Mouse (Mus musculus): ENCODE measurements at regions not wholly inside any gene's neighbourhood (a gene's known extent, or its start where the extent isn't known, plus 50 kb on each side); places are given as distances from the start of the nearest gene placed in this dataset.

- Histone ChIP-seq H3K36me3 (no peaks in the 10 kb centered on the region), H3K4me1 (peaks cover under 1% of the 10 kb centered on the region), H3K9me3 (replicated peaks) (no peaks in the 10 kb centered on the region), H3K4me2 (no peak overlapping the region), H3K27ac (no peak overlapping the region), H3K9ac (no peak overlapping the region), H3K4me3 (replicated peaks) (no peak overlapping the region), H3K27me3 (peaks cover 12% of the 10 kb centered on the region)
- WGBS: 72% methylated on average over 1 of the region's 1 CpGs
- no peak for ATAC-seq (replicated peaks; ENCODE audit: low FRiP score)
Observed at GRCm38 (mm10) chr11:109034596-109034995, 109.6 kb downstream of the E030025P04Rik start.

- no peaks in the 10 kb centered on the region for H3K4me1 ChIP-seq
Observed at GRCm38 (mm10) chr11:109034072-109034471, 110.1 kb downstream of the E030025P04Rik start.

GRCm38 (mm10) chr11:109032729-109033128, 111.4 kb downstream of the E030025P04Rik start:
- Histone ChIP-seq H3K27ac (no peak overlapping the region), H3K27me3 (peaks cover 12% of the 10 kb centered on the region), H3K4me3 (replicated peaks) (no peak overlapping the region), H3K9ac (no peak overlapping the region), H3K36me3 (no peaks in the 10 kb centered on the region), H3K4me2 (no peak overlapping the region), H3K9me3 (replicated peaks) (no peaks in the 10 kb centered on the region), H3K4me1 (no peaks in the 10 kb centered on the region)
- WGBS: 50% methylated on average over 6 of the region's 6 CpGs
- no peak for ATAC-seq (replicated peaks; ENCODE audit: low FRiP score)

More at GRCm38 (mm10) chr11:109034072-109034471, 110.1 kb downstream of the E030025P04Rik start:
- H3K9me3 ChIP-seq (replicated peaks): no peaks in the 10 kb centered on the region
- no peak overlapping the region for H3K27ac ChIP-seq
- peaks cover 12% of the 10 kb centered on the region for H3K27me3 ChIP-seq
- no peak for ATAC-seq (replicated peaks; ENCODE audit: low FRiP score)
- no peak overlapping the region for H3K4me3 ChIP-seq (replicated peaks)
- no peak overlapping the region for H3K9ac ChIP-seq
- WGBS: 62% methylated on average over 4 of the region's 4 CpGs
- H3K4me2 ChIP-seq: no peak overlapping the region
- H3K36me3 ChIP-seq: no peaks in the 10 kb centered on the region

- 23% methylated on average over 3 of the region's 3 CpGs for WGBS
- no peaks in the 10 kb centered on the region for H3K4me1 ChIP-seq
- H3K4me2 ChIP-seq: no peak overlapping the region
- no peak overlapping the region for H3K27ac ChIP-seq
- peaks cover 12% of the 10 kb centered on the region for H3K27me3 ChIP-seq
- H3K4me3 ChIP-seq (replicated peaks): no peak overlapping the region
- H3K36me3 ChIP-seq: no peaks in the 10 kb centered on the region
- H3K9ac ChIP-seq: no peak overlapping the region
- no peak for ATAC-seq (replicated peaks; ENCODE audit: low FRiP score)
- no peaks in the 10 kb centered on the region for H3K9me3 ChIP-seq (replicated peaks)
Observed at GRCm38 (mm10) chr11:109030486-109030885, 110.3 kb downstream of the Axin2 start.

GRCm38 (mm10) chr11:109029894-109030293, 109.7 kb downstream of the Axin2 start:
- Histone ChIP-seq H3K4me2 (no peak overlapping the region), H3K27ac (no peak overlapping the region), H3K4me3 (replicated peaks) (no peak overlapping the region), H3K27me3 (peaks cover 12% of the 10 kb centered on the region), H3K4me1 (no peaks in the 10 kb centered on the region), H3K9me3 (replicated peaks) (no peaks in the 10 kb centered on the region), H3K36me3 (no peaks in the 10 kb centered on the region), H3K9ac (no peak overlapping the region)
- peak; percentile 43; the same call in 1 of the 2 replicates for ATAC-seq (replicated peaks; ENCODE audit: low FRiP score)
- WGBS: 70% methylated on average over 7 of the region's 7 CpGs

GRCm38 (mm10) chr11:109014806-109015205, 94.7 kb downstream of the Axin2 start:
- no peak for ATAC-seq (replicated peaks; ENCODE audit: low FRiP score)
- no peaks in the 10 kb centered on the region for H3K27me3 ChIP-seq
- no peak overlapping the region for H3K9ac ChIP-seq
- no peak overlapping the region for H3K27ac ChIP-seq
- no peaks in the 10 kb centered on the region for H3K4me1 ChIP-seq
- H3K4me3 ChIP-seq (replicated peaks): no peak overlapping the region
- no peaks in the 10 kb centered on the region for H3K36me3 ChIP-seq
- H3K9me3 ChIP-seq (replicated peaks): no peaks in the 10 kb centered on the region
- 69% methylated on average over 7 of the region's 7 CpGs for WGBS
- no peak overlapping the region for H3K4me2 ChIP-seq

- no peaks in the 10 kb centered on the region for H3K9me3 ChIP-seq (replicated peaks)
- H3K4me3 ChIP-seq (replicated peaks): no peak overlapping the region
- H3K9ac ChIP-seq: no peak overlapping the region
- no peak for ATAC-seq (replicated peaks; ENCODE audit: low FRiP score)
- H3K4me2 ChIP-seq: no peak overlapping the region
- no peaks in the 10 kb centered on the region for H3K27me3 ChIP-seq
- no peak overlapping the region for H3K27ac ChIP-seq
- no peaks in the 10 kb centered on the region for H3K4me1 ChIP-seq
- no peaks in the 10 kb centered on the region for H3K36me3 ChIP-seq
- 93% methylated on average over 6 of the region's 6 CpGs for WGBS
Observed at GRCm38 (mm10) chr11:109011161-109011560, 91.0 kb downstream of the Axin2 start.

GRCm38 (mm10) chr11:109008872-109009271, 88.7 kb downstream of the Axin2 start:
- WGBS: 73% methylated on average over 2 of the region's 2 CpGs
- Histone ChIP-seq H3K36me3 (no peaks in the 10 kb centered on the region), H3K27me3 (no peaks in the 10 kb centered on the region), H3K4me3 (replicated peaks) (no peak overlapping the region), H3K4me2 (no peak overlapping the region), H3K27ac (no peak overlapping the region), H3K9me3 (replicated peaks) (no peaks in the 10 kb centered on the region), H3K4me1 (no peaks in the 10 kb centered on the region), H3K9ac (no peak overlapping the region)
- no peak for ATAC-seq (replicated peaks; ENCODE audit: low FRiP score)

- Histone ChIP-seq H3K9me3 (replicated peaks) (peaks cover 5% of the 10 kb centered on the region; the same call in 1 of the 2 replicates), H3K4me3 (replicated peaks) (no peak overlapping the region), H3K36me3 (no peaks in the 10 kb centered on the region), H3K4me2 (no peak overlapping the region), H3K27me3 (no peaks in the 10 kb centered on the region), H3K27ac (no peak overlapping the region), H3K4me1 (no peaks in the 10 kb centered on the region), H3K9ac (no peak overlapping the region)
- no peak for ATAC-seq (replicated peaks; ENCODE audit: low FRiP score)
- 78% methylated on average over 11 of the region's 11 CpGs for WGBS
Observed at GRCm38 (mm10) chr11:109005681-109006080, 85.5 kb downstream of the Axin2 start.

Measured in kidney, embryonic 15.5 days (tissue).